Mouse (Mus musculus) forebrain, postnatal 0 days (tissue): ENCODE data around the gene BC030867. TPM values are rescaled to one million over a fixed set of nuclear protein-coding genes. Genes with fewer than 3 reads are reported as not detected.

Experiments used
- ATAC-seq: fragments of 200-750 bp; cut with Nextera tagmentation; 2 replicates; pipeline ENCODE4 v1.8.0; 2017; ENCODE audit warnings: mild to moderate bottlenecking, moderate library complexity
- DNase-seq: peaks from one replicate; pipeline ENCODE4 v3.0.0-alpha.2; 2015
- H3K27ac ChIP-seq: fragments of 300-500 bp; sonication (generic); 2 replicates; pipeline ENCODE4 v1.5.1; 2014; ENCODE audit warnings: low read depth, mild to moderate bottlenecking, antibody characterized with exemption, low read length, moderate library complexity, mixed read lengths
- H3K27me3 ChIP-seq: fragments of 300-500 bp; sonication (generic); 2 replicates; pipeline ENCODE4 v1.6.1; 2014; ENCODE audit warnings: mild to moderate bottlenecking, low read length, mixed read lengths; ENCODE audit not compliant: insufficient read depth
- H3K36me3 ChIP-seq: fragments of 300-500 bp; sonication (generic); 2 replicates; pipeline ENCODE4 v1.6.1; 2014; ENCODE audit warnings: mild to moderate bottlenecking, moderate library complexity; ENCODE audit not compliant: insufficient read depth
- H3K4me1 ChIP-seq: fragments of 300-500 bp; sonication (generic); 2 replicates; pipeline ENCODE4 v1.6.1; 2014; ENCODE audit warnings: antibody characterized with exemption; ENCODE audit not compliant: insufficient read depth
- H3K4me2 ChIP-seq: fragments of 300-500 bp; sonication (generic); 2 replicates; pipeline ENCODE4 v1.6.1; 2014; ENCODE audit warnings: low read depth, mild to moderate bottlenecking, moderate library complexity
- H3K4me3 ChIP-seq: fragments of 300-500 bp; sonication (generic); 2 replicates; pipeline ENCODE4 v1.5.1; 2014; ENCODE audit warnings: low read depth, low read length, mixed read lengths
- H3K9ac ChIP-seq: fragments of 300-500 bp; sonication (generic); 2 replicates; pipeline ENCODE4 v1.6.1; 2014; ENCODE audit warnings: mild to moderate bottlenecking
- H3K9me3 ChIP-seq: fragments of 300-500 bp; sonication (generic); 2 replicates; pipeline ENCODE4 v1.6.1; 2016; ENCODE audit warnings: low read length
- CTCF ChIP-seq: sonication (generic); IDR thresholded peaks from 2 replicates; pipeline ENCODE4 v1.5.1; 2016; ENCODE audit warnings: antibody characterized with exemption, control low read depth, low read depth
- WGBS: fragments of 180-500 bp; shearing (Covaris S2); extraction: QIAGEN DNeasy Blood & Tissue Kit; methylation state at CpG from one replicate; pipeline ENCODE4 v1.1.7; 2014; 5-methylcytosine and 5-hydroxymethylcytosine counted together
- polyA plus RNA-seq: library from polyadenylated mRNA; unstranded; fragments of >200 nt; fragmentation: Nextera tagmentation; extraction: Ambion mirVana; gene quantifications from 2 replicates; pipeline ENCODE4 v1.2.1, GENCODE M21; 2015
- total RNA-seq: library from RNA; depleted of rRNA; stranded (reverse); fragments of >200 nt; gene quantifications from 2 replicates; pipeline ENCODE4 v1.2.3, GENCODE M21; 2014

BC030867 gene
- total and polyA plus RNA-seq, 2 experiments from 2014 or later = 0.62 to 1.5 TPM

GRCm38 (mm10) chr11:102290141-102290540 lies 41.5 kb downstream of the BC030867 start:
- Histone ChIP-seq H3K4me2 (no peak overlapping the region), H3K27ac (no peak overlapping the region), H3K9me3 (no peaks in the 10 kb centered on the region), H3K9ac (no peak overlapping the region), H3K36me3 (peaks cover 62% of the 10 kb centered on the region), H3K4me1 (peaks cover 18% of the 10 kb centered on the region), H3K4me3 (no peak overlapping the region), H3K27me3 (no peaks in the 10 kb centered on the region)
- DNase-seq = no peak
- no peak for ATAC-seq
- 87% methylated on average over 4 of the region's 4 CpGs for WGBS
- TF ChIP-seq CTCF = no peak

- Histone ChIP-seq H3K4me2 (no peak overlapping the region), H3K27ac (no peak overlapping the region), H3K9me3 (no peaks in the 10 kb centered on the region), H3K4me1 (peaks cover 13% of the 10 kb centered on the region), H3K36me3 (peaks cover 62% of the 10 kb centered on the region), H3K9ac (no peak overlapping the region), H3K27me3 (no peaks in the 10 kb centered on the region), H3K4me3 (no peak overlapping the region)
- 85% methylated on average over 11 of the region's 11 CpGs for WGBS
- DNase-seq = no peak
- no peak for ATAC-seq
- no peak for TF ChIP-seq CTCF
Observed at GRCm38 (mm10) chr11:102291051-102291535, 42.4 kb downstream of the BC030867 start.

GRCm38 (mm10) chr11:102293971-102294370 lies 45.3 kb downstream of the BC030867 start:
- H3K9ac ChIP-seq = no peak overlapping the region
- WGBS = 93% methylated on average over 13 of the region's 13 CpGs
- DNase-seq = no peak

GRCm38 (mm10) chr11:102294416-102294815 lies 45.7 kb downstream of the BC030867 start:
- no peak for DNase-seq
- no peaks in the 10 kb centered on the region for H3K27me3 ChIP-seq
- no peaks in the 10 kb centered on the region for H3K9me3 ChIP-seq
- H3K4me3 ChIP-seq = peak overlapping the region; percentile 90
- H3K4me1 ChIP-seq = peaks cover 8% of the 10 kb centered on the region
- no peak for ATAC-seq
- H3K9ac ChIP-seq = peak overlapping the region; percentile 84; the same call in 1 of the 2 replicates
- TF ChIP-seq CTCF = no peak
- peak overlapping the region; percentile 97; the same call in 1 of the 2 replicates for H3K27ac ChIP-seq
- H3K36me3 ChIP-seq = peaks cover 44% of the 10 kb centered on the region
- 82% methylated on average over 5 of the region's 5 CpGs for WGBS
- H3K4me2 ChIP-seq = peak overlapping the region; percentile 86

More at GRCm38 (mm10) chr11:102293971-102294370, 45.3 kb downstream of the BC030867 start:
- ATAC-seq = no peak
- Histone ChIP-seq H3K36me3 (peaks cover 45% of the 10 kb centered on the region), H3K4me2 (peak overlapping the region; percentile 86; the same call in 1 of the 2 replicates), H3K4me1 (peaks cover 8% of the 10 kb centered on the region), H3K27ac (no peak overlapping the region), H3K9me3 (no peaks in the 10 kb centered on the region), H3K27me3 (no peaks in the 10 kb centered on the region), H3K4me3 (no peak overlapping the region)
- no peak for TF ChIP-seq CTCF

GRCm38 (mm10) chr11:102294887-102295597 lies 46.4 kb downstream of the BC030867 start:
- Histone ChIP-seq H3K4me2 (peak overlapping the region; percentile 86), H3K36me3 (peaks cover 38% of the 10 kb centered on the region), H3K9ac (peak overlapping the region; percentile 84), H3K9me3 (no peaks in the 10 kb centered on the region), H3K27ac (peak overlapping the region; percentile 97), H3K4me1 (peaks cover 8% of the 10 kb centered on the region), H3K4me3 (peak overlapping the region; percentile 90), H3K27me3 (no peaks in the 10 kb centered on the region)
- DNase-seq = peak; percentile 45
- ATAC-seq = no peak; the same call in 1 of the 2 replicates
- 44% methylated on average over 12 of the region's 12 CpGs for WGBS
- TF ChIP-seq CTCF = peak; percentile 33

- Histone ChIP-seq H3K27ac (peak overlapping the region; percentile 97), H3K4me1 (peaks cover 8% of the 10 kb centered on the region), H3K9ac (peak overlapping the region; percentile 84), H3K36me3 (peaks cover 32% of the 10 kb centered on the region), H3K4me2 (peak overlapping the region; percentile 86), H3K9me3 (no peaks in the 10 kb centered on the region), H3K4me3 (peak overlapping the region; percentile 90), H3K27me3 (no peaks in the 10 kb centered on the region)
- peak; percentile 8; the same call in 1 of the 2 replicates for ATAC-seq
- peak; percentile 71 for DNase-seq
- no peak for TF ChIP-seq CTCF
- 3% methylated on average over 46 of the region's 73 CpGs for WGBS
Observed at GRCm38 (mm10) chr11:102295598-102296471, 47.2 kb downstream of the BC030867 start.
